Mouse (Mus musculus): ENCODE results near the gene Atpaf1.

Atpaf1 gene

GRCm38 (mm10) chr4:115784769-115785510 is at the start of gene Atpaf1:
Atpaf1 (plus strand) TSS chr4:115784812.
- DNase-seq (ENCODE audit: low spot score in 2 of 2) = peak; percentile 38 to 78

- no peak for DNase-seq (ENCODE audit: low spot score in 2 of 2)
Measured at GRCm38 (mm10) chr4:115734867-115735266, 49.7 kb upstream of the Atpaf1 start.

- DNase-seq (ENCODE audit: low spot score in 2 of 2) = peak; percentile 95 to 97
Measured at GRCm38 (mm10) chr4:115737551-115738041, 47.0 kb upstream of the Atpaf1 start, which contains the start of gene Efcab14. Efcab14 (plus strand) TSS chr4:115737744.

- DNase-seq (ENCODE audit: low spot score in 2 of 2) = no peak
Measured at GRCm38 (mm10) chr4:115738481-115738985, 46.1 kb upstream of the Atpaf1 start.

- no peak for DNase-seq (ENCODE audit: low spot score in 2 of 2)
Measured at GRCm38 (mm10) chr4:115742658-115743057, 42.0 kb upstream of the Atpaf1 start.

DNA sequence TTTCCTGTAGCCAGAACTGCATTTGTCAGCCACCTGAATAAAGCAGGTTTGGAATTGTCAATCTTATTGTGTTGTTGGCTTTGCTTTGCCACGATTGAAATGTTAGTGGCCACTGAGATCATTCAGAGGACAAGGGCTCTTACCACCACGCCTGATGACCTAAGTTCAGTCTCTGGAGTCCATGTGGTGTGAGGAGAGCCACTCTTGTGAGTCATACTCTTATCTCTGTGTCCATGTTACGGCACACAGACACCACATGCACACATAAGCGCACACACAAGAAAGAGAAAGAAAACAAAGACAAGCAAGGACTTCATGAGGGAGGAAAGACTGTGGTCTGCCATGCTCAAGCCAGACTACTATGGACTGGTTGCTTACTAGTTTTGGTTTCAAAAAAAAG is 41.5 kb upstream of the Atpaf1 start:
- no peak for DNase-seq (ENCODE audit: low spot score in 2 of 2)

- no peak for DNase-seq (ENCODE audit: low spot score in 2 of 2)
Measured at GRCm38 (mm10) chr4:115748181-115748580, 36.4 kb upstream of the Atpaf1 start.

DNA sequence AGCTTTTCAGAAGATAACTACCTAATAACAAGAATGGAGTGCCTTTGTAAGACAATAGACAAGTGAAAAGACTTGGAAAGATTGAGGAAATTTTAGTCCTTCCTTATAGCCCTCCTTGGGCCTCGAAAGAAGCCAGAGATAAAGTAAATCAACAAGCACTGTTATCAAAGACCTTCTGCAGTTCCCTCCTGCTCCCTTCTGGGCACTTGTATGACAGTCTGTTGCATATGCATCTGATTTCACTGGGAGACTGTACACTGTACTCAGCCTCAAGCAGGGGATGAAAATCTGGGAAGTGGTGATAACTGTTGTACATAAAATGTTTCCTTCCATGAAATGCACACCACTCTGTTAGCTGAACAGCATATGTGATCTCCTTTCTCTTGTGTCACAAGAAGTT is 35.3 kb upstream of the Atpaf1 start:
- DNase-seq (ENCODE audit: low spot score in 2 of 2) = no peak

GRCm38 (mm10) chr4:115754101-115754500 is 30.5 kb upstream of the Atpaf1 start:
- DNase-seq (ENCODE audit: low spot score in 2 of 2) = no peak

DNA sequence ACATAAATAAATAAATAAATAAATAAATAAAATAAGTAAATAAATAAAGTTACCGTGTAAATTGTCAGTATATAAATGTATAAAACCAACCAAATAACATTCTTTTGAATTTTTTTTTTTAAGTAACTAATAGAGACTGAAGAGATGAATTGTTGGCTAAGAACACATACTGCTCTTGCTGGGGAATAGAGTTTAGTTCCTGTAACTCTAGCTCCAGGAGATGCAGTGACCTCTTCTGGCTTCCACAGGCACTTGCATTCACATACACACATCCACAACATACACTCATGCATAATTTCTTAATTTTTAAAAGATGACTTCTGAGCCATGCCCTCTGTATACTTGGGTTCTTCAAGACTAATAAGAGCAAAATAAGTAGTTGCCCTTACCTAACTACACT is 29.8 kb upstream of the Atpaf1 start:
- no peak for DNase-seq (ENCODE audit: low spot score in 2 of 2)

GRCm38 (mm10) chr4:115761206-115761605 is 23.4 kb upstream of the Atpaf1 start:
- no peak for DNase-seq (ENCODE audit: low spot score in 2 of 2)

DNA sequence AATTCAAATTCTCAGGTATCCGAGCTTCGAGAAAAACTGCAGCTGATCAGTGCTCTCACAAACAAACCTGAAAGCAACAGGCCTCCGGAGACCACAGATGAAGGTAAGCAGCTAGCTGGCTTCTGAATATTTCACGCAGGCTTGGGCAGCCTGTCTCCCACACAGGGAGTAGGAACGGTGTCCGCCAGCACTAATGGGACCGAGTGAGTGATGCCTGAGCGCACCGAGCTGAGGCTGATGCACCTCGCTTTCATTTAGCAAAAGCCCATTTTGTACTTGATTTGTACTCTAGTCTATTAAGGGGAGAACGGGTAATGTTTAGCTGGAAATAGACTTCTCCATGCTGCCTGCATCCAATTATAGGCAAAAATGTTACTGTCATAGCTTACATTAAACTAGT is 20.0 kb upstream of the Atpaf1 start:
- no peak for DNase-seq (ENCODE audit: low spot score in 2 of 2)

- no peak for DNase-seq (ENCODE audit: low spot score in 2 of 2)
Measured at GRCm38 (mm10) chr4:115767647-115768467, 16.8 kb upstream of the Atpaf1 start.

DNA sequence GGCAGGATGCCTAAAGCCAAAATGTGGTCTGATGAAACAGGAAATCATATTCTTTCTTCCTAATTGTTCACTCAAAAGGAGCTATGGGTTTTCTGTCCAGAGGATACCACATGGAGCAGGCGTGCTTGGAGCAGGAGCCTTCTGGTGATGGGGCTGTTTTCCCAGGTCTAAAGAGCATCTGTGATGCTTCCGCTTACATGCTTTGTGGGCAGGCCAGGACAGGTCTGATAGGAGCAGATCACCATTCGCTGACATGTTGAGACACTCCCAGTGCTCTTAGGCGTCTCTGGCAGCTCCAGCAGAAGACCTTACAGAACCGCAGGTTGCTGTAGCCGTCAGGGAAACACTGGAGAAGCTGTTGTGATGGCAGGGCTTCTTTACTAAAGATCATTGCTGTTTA is 9.6 kb upstream of the Atpaf1 start:
- peak in 1 of 2 experiments; percentile 6 for DNase-seq (ENCODE audit: low spot score in 2 of 2)

DNA sequence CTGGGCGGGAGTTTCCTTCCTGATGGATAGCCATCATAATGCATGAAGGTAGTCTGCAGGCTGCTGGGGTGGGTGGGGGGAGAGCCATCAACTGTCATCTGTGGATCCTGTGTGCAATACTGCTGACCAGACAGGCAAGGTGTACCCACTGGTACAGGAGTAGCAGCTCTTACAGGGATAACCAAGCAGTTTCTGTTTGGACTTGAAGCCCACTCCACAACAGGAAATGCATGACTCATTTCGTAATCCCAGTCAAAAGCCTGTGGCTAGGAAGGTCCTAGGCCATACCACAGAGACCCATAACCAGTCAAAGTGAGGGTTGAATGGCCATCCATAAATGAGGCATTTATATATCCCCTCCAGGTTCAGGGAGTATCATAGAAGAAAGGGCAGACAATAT is 7.0 kb upstream of the Atpaf1 start:
- no peak for DNase-seq (ENCODE audit: low spot score in 2 of 2)

- DNase-seq (ENCODE audit: low spot score in 2 of 2) = no peak
Measured at GRCm38 (mm10) chr4:115780269-115780668, 4.3 kb upstream of the Atpaf1 start.

GRCm38 (mm10) chr4:115780918-115781317 is 3.7 kb upstream of the Atpaf1 start, which contains the start of gene Tex38:
Tex38 (minus strand) TSS chr4:115781018.
- DNase-seq (ENCODE audit: low spot score in 2 of 2) = no peak

DNA sequence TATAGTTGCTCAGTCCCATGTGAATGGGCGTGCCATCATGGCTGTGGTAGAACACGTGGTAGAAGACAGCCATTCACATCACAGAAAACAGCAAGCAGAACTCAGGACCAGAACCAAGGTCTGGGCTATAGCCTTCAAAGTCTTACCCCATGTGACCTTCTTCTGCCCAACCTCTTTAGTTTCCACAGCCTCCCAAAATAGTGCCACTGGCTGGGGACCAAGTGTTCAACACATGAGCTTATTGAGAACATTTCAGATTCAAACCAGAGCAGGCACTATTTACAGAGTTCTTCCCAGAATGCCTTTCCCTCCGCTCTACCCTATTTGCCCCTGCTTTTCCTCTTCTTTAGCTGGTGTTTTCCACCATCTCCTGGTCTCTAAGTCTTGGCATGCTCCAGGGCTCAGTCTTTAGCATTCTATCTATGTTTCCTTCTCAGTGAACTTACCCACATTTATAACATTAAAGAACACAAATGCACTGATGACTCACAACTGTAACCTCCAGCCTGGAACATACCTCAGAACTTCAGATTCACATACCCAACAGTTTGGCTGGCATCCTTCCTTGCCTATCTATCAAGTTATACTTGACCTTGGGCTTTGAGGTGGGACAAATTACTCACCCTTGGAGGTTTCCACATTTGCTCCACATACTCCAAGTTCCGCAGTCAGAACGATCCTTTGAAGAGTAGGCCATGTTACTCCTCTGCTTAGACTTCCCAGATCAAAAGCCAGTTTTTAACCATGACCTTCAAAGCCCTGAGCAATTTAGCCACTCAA is 2.4 kb upstream of the Atpaf1 start:
- DNase-seq (ENCODE audit: low spot score in 2 of 2) = no peak

- DNase-seq (ENCODE audit: low spot score in 2 of 2) = no peak
Measured at GRCm38 (mm10) chr4:115785511-115786034, 961 bp downstream of the Atpaf1 start.

GRCm38 (mm10) chr4:115790864-115791263 is 6.3 kb downstream of the Atpaf1 start:
- no peak for DNase-seq (ENCODE audit: low spot score in 2 of 2)

GRCm38 (mm10) chr4:115795360-115795759 is 10.7 kb downstream of the Atpaf1 start:
- no peak for DNase-seq (ENCODE audit: low spot score in 2 of 2)
